Mouse (Mus musculus) limb, embryonic 13.5 days (tissue): ENCODE measurements around the gene Syne1. TPM values are rescaled to one million over a fixed set of nuclear protein-coding genes. Genes with fewer than 3 reads are reported as not detected.

Experiments used
- ATAC-seq: fragments of 200-750 bp; cut with Nextera tagmentation; 2 replicates; pipeline ENCODE4 v1.8.0; 2017; ENCODE audit warnings: low read depth, moderate number of reproducible peaks, moderate TSS enrichment; ENCODE audit not compliant: low FRiP score
- H3K27ac ChIP-seq: fragments of 300-500 bp; sonication (generic); 2 replicates; pipeline ENCODE4 v1.5.1; 2015; ENCODE audit warnings: inconsistent platforms, mild to moderate bottlenecking, moderate library complexity
- H3K27me3 ChIP-seq: fragments of 300-500 bp; sonication (generic); 2 replicates; pipeline ENCODE4 v1.6.1; 2015; ENCODE audit warnings: mild to moderate bottlenecking, inconsistent platforms
- H3K36me3 ChIP-seq: fragments of 300-500 bp; sonication (generic); 2 replicates; pipeline ENCODE4 v1.6.1; 2015; ENCODE audit warnings: inconsistent platforms, mild to moderate bottlenecking, moderate library complexity
- H3K4me1 ChIP-seq: fragments of 300-500 bp; sonication (generic); 2 replicates; pipeline ENCODE4 v1.6.1; 2015; ENCODE audit warnings: inconsistent platforms
- H3K4me2 ChIP-seq: fragments of 300-500 bp; sonication (generic); replicated peaks from 2 replicates; pipeline ENCODE4 v1.6.1; 2015; ENCODE audit warnings: inconsistent platforms, mild to moderate bottlenecking, moderate library complexity
- H3K4me3 ChIP-seq: fragments of 300-500 bp; sonication (generic); 2 replicates; pipeline ENCODE4 v1.5.1; 2015; ENCODE audit warnings: moderate library complexity, mild to moderate bottlenecking, inconsistent platforms
- H3K9ac ChIP-seq: fragments of 300-500 bp; sonication (generic); 2 replicates; pipeline ENCODE4 v1.6.1; 2015; ENCODE audit warnings: mild to moderate bottlenecking, inconsistent platforms
- H3K9me3 ChIP-seq: fragments of 300-500 bp; sonication (generic); 2 replicates; pipeline ENCODE4 v1.6.1; 2016; ENCODE audit warnings: inconsistent platforms
- WGBS: fragments of 180-500 bp; shearing (Covaris S2); methylation state at CpG from one replicate; pipeline ENCODE4 v1.1.7; 2015; 5-methylcytosine and 5-hydroxymethylcytosine counted together
- polyA plus RNA-seq: library from polyadenylated mRNA; unstranded; fragments of >200 nt; fragmentation: Nextera tagmentation; extraction: Ambion mirVana; gene quantifications from 2 replicates; pipeline ENCODE4 v1.2.1, GENCODE M21; 2015

The Syne1 gene
- polyA plus RNA-seq, 1 experiment from 2014 or later, result 6.5 TPM

DNA sequence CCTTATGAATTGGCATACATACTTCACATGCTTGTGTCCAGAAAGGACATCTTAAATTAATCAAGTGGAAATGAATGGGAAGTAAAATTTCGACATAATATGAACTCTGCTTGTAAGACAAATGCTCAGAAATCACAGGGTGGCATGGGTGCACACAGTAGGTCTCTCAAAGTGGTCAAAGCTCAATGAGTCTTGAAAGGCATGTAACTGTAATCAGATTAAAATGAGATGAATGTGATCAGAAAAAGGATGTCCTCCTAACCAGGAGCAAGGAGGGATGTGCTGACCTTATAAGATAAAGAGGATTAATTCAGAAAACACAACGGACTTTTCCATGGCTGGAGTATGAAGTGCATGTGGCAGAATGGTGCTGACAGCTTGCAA is 453.5 kb downstream of the Syne1 start:
- 76% methylated on average over 2 of the region's 2 CpGs for WGBS
- ATAC-seq, result no peak
- H3K9ac ChIP-seq, result no peak overlapping the region
- H3K36me3 ChIP-seq, result peaks cover 14% of the 10 kb centered on the region
- no peaks in the 10 kb centered on the region for H3K9me3 ChIP-seq
- H3K27me3 ChIP-seq, result no peaks in the 10 kb centered on the region
- H3K4me3 ChIP-seq, result no peak overlapping the region
- H3K4me1 ChIP-seq, result no peaks in the 10 kb centered on the region
- no peak overlapping the region for H3K27ac ChIP-seq
- no peak overlapping the region for H3K4me2 ChIP-seq

DNA sequence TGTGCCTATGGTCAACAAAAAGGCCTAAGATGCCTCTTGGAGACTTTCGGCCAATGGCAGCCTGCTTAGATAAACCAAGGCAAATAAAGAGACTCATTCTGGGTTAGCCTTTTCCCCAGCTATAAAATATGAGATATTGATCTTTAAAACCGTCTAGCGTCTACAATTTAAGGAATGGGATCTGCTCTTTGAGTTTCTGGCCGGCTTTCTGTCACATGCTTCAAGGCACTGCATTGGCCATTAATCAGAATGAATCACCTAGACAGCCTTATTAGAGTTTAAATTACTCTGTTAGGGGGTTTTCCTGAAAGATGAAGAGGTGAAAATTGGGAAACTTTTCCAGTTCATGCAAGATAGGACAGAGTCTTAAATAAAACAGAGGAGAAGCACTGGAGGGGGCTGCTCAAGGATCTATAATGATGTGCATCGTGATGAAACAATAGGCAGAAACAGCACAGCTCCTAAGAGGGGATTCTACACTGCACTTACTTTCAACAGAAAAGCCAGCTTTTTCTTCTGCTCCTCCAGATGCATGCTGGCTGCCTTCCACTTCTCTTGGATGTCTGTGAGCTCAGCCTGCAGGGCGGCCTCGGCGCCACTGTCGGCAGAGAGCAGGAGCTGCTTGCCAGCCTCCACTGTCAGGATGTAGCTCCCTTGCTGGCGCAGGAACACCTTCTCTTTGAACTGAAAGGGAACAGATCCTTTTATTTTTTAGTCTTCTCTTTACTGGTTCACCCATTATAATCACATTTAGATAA is 454.1 kb downstream of the Syne1 start:
- Histone ChIP-seq H3K36me3 (peaks cover 14% of the 10 kb centered on the region), H3K4me3 (no peak overlapping the region), H3K27ac (no peak overlapping the region), H3K4me2 (no peak overlapping the region), H3K9me3 (no peaks in the 10 kb centered on the region), H3K27me3 (no peaks in the 10 kb centered on the region), H3K9ac (no peak overlapping the region), H3K4me1 (no peaks in the 10 kb centered on the region)
- ATAC-seq, result no peak
- WGBS, result 72% methylated on average over 10 of the region's 10 CpGs

DNA sequence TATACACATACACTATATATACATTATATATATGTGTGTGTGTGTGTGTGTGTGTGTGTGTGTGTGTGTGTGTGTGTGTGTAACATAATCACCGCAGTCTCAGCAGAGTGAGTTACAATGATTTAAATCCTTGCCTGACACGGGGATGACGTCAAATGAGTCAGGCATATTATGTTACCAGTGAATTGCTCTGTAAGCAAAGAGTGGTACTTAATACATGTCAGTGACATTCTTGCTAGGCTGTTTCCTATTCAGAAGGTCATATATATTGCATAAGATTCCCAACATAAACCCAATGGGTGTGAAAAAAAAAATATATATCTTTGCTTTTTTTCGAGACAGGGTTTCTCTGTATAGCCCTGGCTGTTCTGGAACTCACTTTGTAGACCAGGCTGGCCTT is 462.1 kb downstream of the Syne1 start:
- no peaks in the 10 kb centered on the region for H3K36me3 ChIP-seq
- WGBS, result 72% methylated on average over 4 of the region's 4 CpGs

DNA sequence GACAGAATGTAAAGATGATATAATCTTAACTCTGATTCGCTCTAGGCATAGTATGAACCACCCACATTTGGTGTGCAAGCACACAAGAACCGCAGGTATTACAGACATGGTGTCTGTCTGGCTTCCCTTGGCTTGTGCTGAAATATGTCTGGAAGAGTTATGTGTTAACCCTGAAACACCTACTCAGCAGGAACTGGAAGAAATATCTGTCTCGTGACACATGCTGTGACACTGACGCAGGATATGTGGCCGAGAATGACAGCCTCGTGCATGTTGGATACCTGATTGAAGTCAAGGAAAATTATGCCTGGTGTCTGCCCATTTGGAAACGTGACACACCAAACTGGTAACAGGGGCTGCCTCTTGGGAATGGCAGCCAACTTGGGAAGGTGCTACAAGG is 463.9 kb downstream of the Syne1 start:
- Histone ChIP-seq H3K27ac (no peak overlapping the region), H3K36me3 (no peaks in the 10 kb centered on the region), H3K4me1 (no peaks in the 10 kb centered on the region), H3K27me3 (no peaks in the 10 kb centered on the region), H3K9ac (no peak overlapping the region), H3K4me3 (no peak overlapping the region), H3K9me3 (no peaks in the 10 kb centered on the region), H3K4me2 (no peak overlapping the region)
- 72% methylated on average over 7 of the region's 7 CpGs for WGBS
- ATAC-seq, result no peak

More for the DNA sequence above, 462.1 kb downstream of the Syne1 start:
- ATAC-seq, result no peak
- H3K4me3 ChIP-seq, result no peak overlapping the region
- H3K4me1 ChIP-seq, result no peaks in the 10 kb centered on the region
- no peaks in the 10 kb centered on the region for H3K27me3 ChIP-seq
- H3K9me3 ChIP-seq, result no peaks in the 10 kb centered on the region
- H3K4me2 ChIP-seq, result no peak overlapping the region
- H3K27ac ChIP-seq, result no peak overlapping the region
- H3K9ac ChIP-seq, result no peak overlapping the region

DNA sequence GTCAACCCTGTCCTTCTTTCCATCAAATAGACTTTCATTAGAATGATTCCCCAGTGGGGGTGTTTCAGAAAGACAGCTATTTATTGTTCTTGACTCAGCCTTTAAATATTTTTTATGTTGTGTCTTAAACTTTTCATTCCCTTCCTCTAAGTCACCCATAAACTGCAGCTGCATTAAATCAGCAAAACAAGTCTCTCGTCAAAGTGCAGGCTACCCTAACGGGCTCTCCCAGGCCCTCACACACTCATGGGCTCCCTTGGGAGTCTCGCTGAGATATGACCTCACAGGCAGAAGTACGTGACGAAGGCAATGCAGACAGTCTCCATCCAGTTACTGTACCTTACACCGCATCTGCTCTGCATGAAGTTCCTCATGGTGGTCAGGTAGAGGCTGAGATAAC is 465.0 kb downstream of the Syne1 start:
- H3K4me1 ChIP-seq, result no peaks in the 10 kb centered on the region
- H3K4me2 ChIP-seq, result no peak overlapping the region
- WGBS, result 42% methylated on average over 6 of the region's 6 CpGs
- ATAC-seq, result no peak
- H3K9ac ChIP-seq, result no peak overlapping the region
- no peaks in the 10 kb centered on the region for H3K27me3 ChIP-seq
- H3K9me3 ChIP-seq, result no peaks in the 10 kb centered on the region
- no peak overlapping the region for H3K27ac ChIP-seq
- no peak overlapping the region for H3K4me3 ChIP-seq
- H3K36me3 ChIP-seq, result no peaks in the 10 kb centered on the region

DNA sequence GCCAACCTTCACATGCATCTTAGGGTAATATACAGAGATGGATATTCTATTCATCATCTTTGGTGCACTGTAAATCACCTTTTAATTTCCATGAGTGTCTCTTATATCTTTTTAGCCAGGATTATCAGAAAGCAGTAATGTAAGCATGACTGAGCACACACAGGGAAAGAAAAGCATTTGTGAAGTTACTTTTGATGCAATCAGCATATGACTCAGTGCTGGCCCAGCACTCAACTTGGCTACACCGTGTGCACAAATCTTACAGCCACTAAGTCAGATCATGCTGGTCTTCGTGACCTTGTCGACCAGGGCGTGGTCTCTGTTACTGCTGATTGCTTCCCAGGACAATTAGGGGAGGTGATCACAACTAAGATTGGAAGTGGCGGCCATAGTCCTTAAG is 465.5 kb downstream of the Syne1 start:
- H3K9ac ChIP-seq, result no peak overlapping the region
- H3K36me3 ChIP-seq, result no peaks in the 10 kb centered on the region
- no peaks in the 10 kb centered on the region for H3K27me3 ChIP-seq
- no peak for ATAC-seq
- H3K9me3 ChIP-seq, result no peaks in the 10 kb centered on the region
- no peak overlapping the region for H3K27ac ChIP-seq
- H3K4me3 ChIP-seq, result no peak overlapping the region
- H3K4me2 ChIP-seq, result no peak overlapping the region
- 73% methylated on average over 5 of the region's 5 CpGs for WGBS
- no peaks in the 10 kb centered on the region for H3K4me1 ChIP-seq

DNA sequence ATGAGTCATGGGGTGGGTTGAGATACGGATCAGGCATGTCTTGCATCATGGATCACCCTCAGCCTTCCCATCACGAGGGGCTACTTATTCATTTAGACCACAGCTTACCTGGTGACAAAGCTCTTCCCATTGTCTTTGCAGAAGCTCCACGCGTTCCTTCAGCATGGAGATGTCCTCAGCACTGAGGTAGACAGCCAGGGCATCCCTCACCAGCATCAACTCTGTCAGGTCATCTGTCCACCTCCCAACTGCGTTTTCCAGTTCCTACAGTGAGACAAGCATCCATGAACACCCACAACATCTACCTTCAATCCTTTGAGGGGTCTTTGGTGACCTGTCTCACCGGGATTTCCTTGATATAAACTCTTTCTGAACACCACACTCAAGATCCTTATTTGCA is 467.6 kb downstream of the Syne1 start:
- no peak overlapping the region for H3K4me3 ChIP-seq
- no peak for ATAC-seq
- H3K36me3 ChIP-seq, result no peaks in the 10 kb centered on the region
- H3K4me1 ChIP-seq, result peaks cover 6% of the 10 kb centered on the region
- no peak overlapping the region for H3K9ac ChIP-seq
- H3K27me3 ChIP-seq, result no peaks in the 10 kb centered on the region
- 86% methylated on average over 6 of the region's 6 CpGs for WGBS
- no peak overlapping the region for H3K27ac ChIP-seq
- no peaks in the 10 kb centered on the region for H3K9me3 ChIP-seq
- no peak overlapping the region for H3K4me2 ChIP-seq

DNA sequence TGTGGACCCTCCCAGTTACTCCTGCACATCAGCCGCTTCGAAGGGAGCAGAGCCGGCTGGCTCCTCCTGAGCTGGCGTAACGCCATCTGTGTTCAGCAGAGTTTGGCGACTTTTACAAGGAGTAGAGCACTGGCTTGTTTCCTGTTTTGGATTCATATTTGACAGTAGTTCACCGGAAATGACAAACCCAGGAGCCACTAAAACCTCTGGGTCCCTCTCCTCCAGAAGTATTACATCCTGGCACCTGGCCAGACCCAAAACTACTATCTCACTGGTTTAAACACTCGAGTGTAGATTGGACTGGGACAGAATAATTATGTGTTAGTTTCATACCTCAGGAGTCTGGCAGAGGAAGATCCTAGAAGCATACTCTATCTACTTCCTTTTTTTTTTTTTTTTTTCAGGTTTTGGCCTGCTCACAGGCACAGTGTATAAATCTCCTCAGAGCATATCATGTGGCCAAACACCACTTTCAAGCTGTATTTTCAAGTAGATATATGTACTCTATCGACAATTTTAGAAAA is 471.3 kb downstream of the Syne1 start:
- H3K4me2 ChIP-seq, result no peak overlapping the region
- peaks cover 6% of the 10 kb centered on the region for H3K4me1 ChIP-seq
- peak; percentile 73; the same call in 1 of the 2 replicates for ATAC-seq
- 38% methylated on average over 9 of the region's 9 CpGs for WGBS
- no peaks in the 10 kb centered on the region for H3K27me3 ChIP-seq
- no peak overlapping the region for H3K9ac ChIP-seq
- H3K27ac ChIP-seq, result no peak overlapping the region
- no peak overlapping the region for H3K4me3 ChIP-seq
- no peaks in the 10 kb centered on the region for H3K9me3 ChIP-seq
- no peaks in the 10 kb centered on the region for H3K36me3 ChIP-seq

DNA sequence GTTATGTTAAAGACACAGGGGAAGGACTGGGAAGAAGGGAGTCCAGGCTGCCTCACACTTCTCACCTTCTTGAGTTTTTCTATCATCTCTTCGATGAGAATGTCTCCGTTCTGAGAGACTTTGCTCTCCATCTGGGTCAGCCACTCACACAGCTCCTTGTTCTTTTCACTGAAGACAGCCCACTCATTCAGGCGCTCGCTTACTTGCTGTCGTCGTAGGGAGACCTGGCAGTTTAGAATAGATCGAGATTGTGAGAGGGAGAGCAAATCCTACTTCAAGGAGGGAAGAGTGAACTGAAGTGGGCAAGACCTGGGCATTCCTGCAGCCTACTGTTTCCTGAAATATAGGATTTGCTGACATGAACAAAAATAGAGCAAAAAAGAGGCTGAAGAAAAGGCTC is 475.6 kb downstream of the Syne1 start:
- Histone ChIP-seq H3K27me3 (no peaks in the 10 kb centered on the region), H3K9me3 (no peaks in the 10 kb centered on the region), H3K27ac (no peak overlapping the region), H3K4me1 (peaks cover 20% of the 10 kb centered on the region), H3K4me3 (no peak overlapping the region), H3K9ac (no peak overlapping the region), H3K4me2 (no peak overlapping the region), H3K36me3 (peaks cover 4% of the 10 kb centered on the region)
- no peak for ATAC-seq
- WGBS, result 87% methylated on average over 7 of the region's 7 CpGs

DNA sequence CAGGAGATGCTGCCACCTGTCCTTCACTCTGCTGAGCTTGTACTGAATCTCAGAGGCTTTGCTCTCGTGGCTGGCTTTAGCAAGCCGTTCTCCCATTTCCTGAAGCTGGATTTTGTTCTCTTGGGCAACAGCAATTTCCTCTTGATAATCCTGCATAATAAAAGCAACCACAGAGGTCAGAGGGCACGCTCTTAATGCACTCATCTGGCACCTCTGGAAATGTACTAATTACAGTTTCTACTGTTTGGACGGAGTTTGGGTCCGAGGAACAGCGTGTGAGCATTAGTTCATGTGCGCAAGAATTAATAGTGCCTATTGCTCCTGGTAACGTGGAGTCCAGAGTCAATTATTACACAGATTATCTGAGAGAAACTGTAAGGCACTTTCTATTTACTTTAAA is 479.2 kb downstream of the Syne1 start:
- WGBS, result 25% methylated on average over 8 of the region's 8 CpGs
- no peak overlapping the region for H3K4me2 ChIP-seq
- no peak overlapping the region for H3K9ac ChIP-seq
- ATAC-seq, result no peak
- H3K36me3 ChIP-seq, result peaks cover 4% of the 10 kb centered on the region
- peaks cover 15% of the 10 kb centered on the region for H3K27me3 ChIP-seq
- H3K27ac ChIP-seq, result no peak overlapping the region
- H3K9me3 ChIP-seq, result no peaks in the 10 kb centered on the region
- peaks cover 14% of the 10 kb centered on the region for H3K4me1 ChIP-seq
- no peak overlapping the region for H3K4me3 ChIP-seq

DNA sequence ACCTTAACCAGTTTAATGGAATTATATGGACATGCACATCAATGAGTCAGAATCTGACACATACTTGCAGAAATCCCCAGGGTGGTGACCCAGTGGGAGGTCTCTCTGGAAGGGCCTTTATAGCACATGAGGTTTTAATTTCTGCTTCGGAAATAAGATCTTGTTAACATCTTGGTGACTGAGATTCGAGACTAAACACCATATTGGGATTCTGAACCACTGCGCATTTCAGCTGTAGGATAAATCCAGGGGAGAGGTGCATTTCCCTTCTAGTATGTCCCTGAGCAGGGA is 480.4 kb downstream of the Syne1 start:
- peaks cover 14% of the 10 kb centered on the region for H3K4me1 ChIP-seq
- H3K27ac ChIP-seq, result no peak overlapping the region
- no peak overlapping the region for H3K4me2 ChIP-seq
- no peak; the same call in none of the 2 replicates for ATAC-seq
- peaks cover 19% of the 10 kb centered on the region for H3K27me3 ChIP-seq
- H3K9me3 ChIP-seq, result no peaks in the 10 kb centered on the region
- no peak overlapping the region for H3K4me3 ChIP-seq
- WGBS, result 9% methylated on average over 3 of the region's 3 CpGs
- H3K9ac ChIP-seq, result no peak overlapping the region
- H3K36me3 ChIP-seq, result peaks cover 4% of the 10 kb centered on the region

DNA sequence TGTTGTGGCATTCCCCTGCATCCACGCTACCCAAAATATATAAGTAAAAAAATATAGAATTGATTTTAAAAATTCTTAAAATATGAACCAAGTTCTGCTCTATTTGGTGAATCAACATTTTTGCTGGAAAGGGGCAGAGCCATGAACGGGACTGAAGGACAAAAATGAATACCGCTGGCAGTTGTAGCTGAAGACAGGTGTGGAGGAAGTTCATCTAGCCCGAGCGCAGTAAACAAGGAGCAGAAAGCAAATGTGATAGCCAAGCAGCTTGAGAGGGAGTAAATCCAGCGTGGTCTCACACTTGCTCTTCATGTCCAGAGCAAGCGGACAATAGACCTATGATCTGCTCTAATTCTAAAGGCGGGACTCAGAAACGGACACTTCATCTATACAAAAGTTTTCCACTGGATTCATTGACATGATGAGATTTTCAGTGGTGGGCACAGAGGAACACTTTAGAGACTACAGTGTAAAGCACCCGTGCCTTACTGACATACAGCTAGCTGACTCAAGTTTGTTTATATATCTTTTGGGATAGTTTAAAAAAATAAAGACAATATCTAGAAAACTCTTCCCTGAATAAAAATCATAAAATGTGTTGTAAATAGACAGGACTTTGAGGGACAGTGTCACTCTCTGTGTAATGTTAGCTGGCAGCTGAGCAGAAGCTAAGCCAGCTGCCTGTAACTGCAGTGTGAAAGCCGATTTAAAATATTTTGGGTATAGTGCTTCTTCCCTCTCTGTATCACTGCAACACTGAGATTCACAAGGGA is 480.9 kb downstream of the Syne1 start:
- peaks cover 14% of the 10 kb centered on the region for H3K4me1 ChIP-seq
- 71% methylated on average over 11 of the region's 11 CpGs for WGBS
- no peak overlapping the region for H3K9ac ChIP-seq
- peaks cover 4% of the 10 kb centered on the region for H3K36me3 ChIP-seq
- H3K27ac ChIP-seq, result no peak overlapping the region
- ATAC-seq, result peak; percentile 82
- H3K4me2 ChIP-seq, result no peak overlapping the region
- no peak overlapping the region for H3K4me3 ChIP-seq
- peaks cover 19% of the 10 kb centered on the region for H3K27me3 ChIP-seq
- H3K9me3 ChIP-seq, result no peaks in the 10 kb centered on the region
